Mouse (Mus musculus): ENCODE results near the gene Fam171a1. TPM values are rescaled to one million over a fixed set of nuclear protein-coding genes. Genes with fewer than 3 reads are reported as not detected.

Fam171a1 gene
- polyA plus RNA-seq, 1 experiment = 13.5 TPM

DNA sequence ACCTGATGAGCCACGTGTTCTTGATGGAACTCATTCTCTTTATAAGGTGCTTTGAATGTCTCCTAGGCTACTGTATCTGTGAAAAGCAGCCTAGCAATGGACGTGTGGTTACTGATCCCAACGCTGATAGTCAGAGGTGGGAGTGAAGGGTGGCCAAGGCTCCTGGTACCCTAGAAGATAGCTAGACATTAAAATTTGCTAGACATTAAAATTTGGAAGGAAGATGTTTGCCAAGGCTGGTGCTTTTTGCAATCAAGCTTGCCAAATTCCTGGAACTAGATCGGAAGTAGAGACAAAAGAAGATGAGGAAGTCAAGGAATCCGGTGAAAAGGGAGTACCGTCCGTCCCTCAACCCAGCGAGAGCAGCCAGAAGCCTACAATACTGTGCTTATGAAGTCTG is 34.7 kb downstream of the Fam171a1 start:
- Histone ChIP-seq H3K4me2 (ENCODE audit: low read depth) (no peak overlapping the region), H3K4me3 (no peak overlapping the region), H3K36me3 (ENCODE audit: control insufficient read depth, insufficient read depth) (no peaks in the 10 kb centered on the region), H3ac (ENCODE audit: control insufficient read depth, insufficient read length) (no peak overlapping the region), H3K79me2 (ENCODE audit: control insufficient read depth, insufficient read depth) (peaks cover 38% of the 10 kb centered on the region), H3K27me3 (ENCODE audit: control insufficient read depth, insufficient read depth, insufficient read length) (no peaks in the 10 kb centered on the region)
- no peak for TF ChIP-seq MYOD1 (IDR thresholded peaks at IDR 0.05; ENCODE audit: control insufficient read depth in 1 of 3, insufficient read length in 2 of 3, low read depth in 2 of 3)

DNA sequence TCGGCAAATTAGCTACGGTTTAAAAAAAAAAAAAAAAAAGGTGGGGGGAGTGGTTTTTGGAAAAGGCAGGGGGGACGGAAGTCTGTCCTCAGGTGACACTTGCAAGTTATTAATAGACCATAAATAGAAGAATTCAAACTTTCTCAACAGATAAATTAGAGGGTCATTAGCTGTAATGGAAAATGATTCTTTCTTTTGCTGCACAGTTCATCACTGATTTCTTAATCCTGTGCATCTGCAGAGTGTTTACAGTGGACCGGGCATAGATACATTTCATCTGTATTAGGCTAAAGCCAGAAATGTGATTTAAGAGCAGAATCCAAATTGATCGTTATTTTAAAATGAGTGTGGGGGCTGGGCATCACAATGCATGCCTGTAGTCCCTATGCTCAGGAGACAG is 36.3 kb downstream of the Fam171a1 start:
- Histone ChIP-seq H3K79me2 (ENCODE audit: control insufficient read depth, insufficient read depth) (peaks cover 34% of the 10 kb centered on the region), H3ac (ENCODE audit: control insufficient read depth, insufficient read length) (no peak overlapping the region), H3K27me3 (ENCODE audit: control insufficient read depth, insufficient read depth, insufficient read length) (no peaks in the 10 kb centered on the region), H3K4me3 (no peak overlapping the region), H3K4me2 (ENCODE audit: low read depth) (no peak overlapping the region), H3K36me3 (ENCODE audit: control insufficient read depth, insufficient read depth) (no peaks in the 10 kb centered on the region)
- no peak for TF ChIP-seq E2F4 (IDR thresholded peaks at IDR 0.05; ENCODE audit: insufficient read depth)
- no peak for TF ChIP-seq MAX (IDR thresholded peaks at IDR 0.05; ENCODE audit: low read depth)
- TF ChIP-seq SRF (IDR thresholded peaks at IDR 0.05; ENCODE audit: control insufficient read depth, insufficient read length, low read depth) = no peak
- TF ChIP-seq MYOD1 (IDR thresholded peaks at IDR 0.05; ENCODE audit: control insufficient read depth in 1 of 3, insufficient read length in 2 of 3, low read depth in 2 of 3) = no peak
- no peak for TF ChIP-seq TCF12 (IDR thresholded peaks at IDR 0.05; ENCODE audit: insufficient read depth, poor library complexity, severe bottlenecking)
- no peak for TF ChIP-seq REST (IDR thresholded peaks at IDR 0.05; ENCODE audit: insufficient read depth, insufficient read length)
- TF ChIP-seq POLR2AphosphoS2 (IDR thresholded peaks at IDR 0.05; ENCODE audit: insufficient read length, low read depth) = no peak
- TF ChIP-seq USF1 (IDR thresholded peaks at IDR 0.05; ENCODE audit: low read depth) = no peak
- no peak for TF ChIP-seq TCF3 (IDR thresholded peaks at IDR 0.05; ENCODE audit: insufficient read length, low read depth)
- TF ChIP-seq CEBPB (IDR thresholded peaks at IDR 0.05; ENCODE audit: insufficient read depth, poor library complexity, severe bottlenecking) = no peak
- TF ChIP-seq POLR2A (IDR thresholded peaks at IDR 0.05; ENCODE audit: insufficient read length, low read depth) = no peak
- no peak for TF ChIP-seq MYOG (IDR thresholded peaks at IDR 0.05; ENCODE audit: control insufficient read depth in 1 of 3, insufficient read depth in 1 of 3, insufficient read length in 2 of 3, low read depth in 2 of 3)

DNA sequence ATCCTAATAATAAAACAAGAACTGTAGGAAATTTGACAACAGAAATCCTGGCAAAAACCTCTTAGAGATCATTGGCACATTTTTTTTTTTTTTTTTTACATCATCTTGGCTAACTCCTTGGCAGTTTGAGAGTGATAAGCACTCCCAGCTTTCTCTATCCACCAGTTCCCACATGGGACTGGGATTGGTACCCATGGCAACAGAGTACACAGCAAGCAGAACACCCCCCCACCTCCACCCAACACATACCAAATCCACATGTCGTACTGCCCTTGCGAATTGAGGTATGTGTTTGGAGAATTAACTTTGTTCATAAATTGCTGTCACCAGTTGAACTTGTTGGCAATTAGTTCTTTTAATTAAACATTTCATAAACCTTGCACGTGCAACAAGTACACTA is 37.3 kb downstream of the Fam171a1 start:
- no peaks in the 10 kb centered on the region for H3K27me3 ChIP-seq (ENCODE audit: control insufficient read depth, insufficient read depth, insufficient read length)
- TF ChIP-seq POLR2A (IDR thresholded peaks at IDR 0.05; ENCODE audit: insufficient read length, low read depth) (no peak), REST (IDR thresholded peaks at IDR 0.05; ENCODE audit: insufficient read depth, insufficient read length) (no peak), POLR2AphosphoS2 (IDR thresholded peaks at IDR 0.05; ENCODE audit: insufficient read length, low read depth) (no peak), MYOD1 (IDR thresholded peaks at IDR 0.05; ENCODE audit: control insufficient read depth in 1 of 3, insufficient read length in 2 of 3, low read depth in 2 of 3) (no peak), MAX (IDR thresholded peaks at IDR 0.05; ENCODE audit: low read depth) (no peak), TCF12 (IDR thresholded peaks at IDR 0.05; ENCODE audit: insufficient read depth, poor library complexity, severe bottlenecking) (no peak), USF1 (IDR thresholded peaks at IDR 0.05; ENCODE audit: low read depth) (no peak), TCF3 (IDR thresholded peaks at IDR 0.05; ENCODE audit: insufficient read length, low read depth) (no peak)
- H3ac ChIP-seq (ENCODE audit: control insufficient read depth, insufficient read length) = no peak overlapping the region
- H3K4me2 ChIP-seq (ENCODE audit: low read depth) = no peak overlapping the region
- no peaks in the 10 kb centered on the region for H3K36me3 ChIP-seq (ENCODE audit: control insufficient read depth, insufficient read depth)
- H3K79me2 ChIP-seq (ENCODE audit: control insufficient read depth, insufficient read depth) = peaks cover 26% of the 10 kb centered on the region
- no peak overlapping the region for H3K4me3 ChIP-seq

DNA sequence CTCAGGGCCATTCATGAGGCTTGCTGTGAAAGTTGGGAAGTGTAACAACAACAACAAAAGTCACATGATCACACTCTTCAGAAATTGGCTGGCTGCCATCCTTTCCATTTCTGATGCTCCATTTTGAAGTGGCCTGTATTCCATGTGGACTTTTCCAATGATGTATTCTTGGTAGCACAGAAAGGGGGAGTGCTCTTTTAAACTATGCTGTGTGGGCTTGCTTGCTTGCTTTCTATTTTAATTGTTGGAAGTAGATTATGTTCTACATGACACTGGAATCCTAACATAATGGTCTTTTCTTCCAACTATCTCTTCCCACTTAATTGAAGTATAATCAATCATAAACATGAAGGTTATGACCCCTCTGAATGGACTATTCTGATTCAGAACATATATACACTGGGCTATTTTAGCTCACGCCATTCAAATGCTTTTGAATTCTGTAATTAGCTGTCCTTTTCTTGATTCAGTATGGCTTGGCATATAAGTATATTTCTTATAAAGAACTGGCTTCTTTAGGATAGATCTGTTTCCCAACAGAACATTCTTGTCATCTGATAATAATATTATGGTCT is 40.2 kb downstream of the Fam171a1 start:
- no peaks in the 10 kb centered on the region for H3K27me3 ChIP-seq (ENCODE audit: control insufficient read depth, insufficient read depth, insufficient read length)
- H3K36me3 ChIP-seq (ENCODE audit: control insufficient read depth, insufficient read depth) = no peaks in the 10 kb centered on the region
- peaks cover 12% of the 10 kb centered on the region for H3K79me2 ChIP-seq (ENCODE audit: control insufficient read depth, insufficient read depth)
- TF ChIP-seq TCF3 (IDR thresholded peaks at IDR 0.05; ENCODE audit: insufficient read length, low read depth) (no peak), USF1 (IDR thresholded peaks at IDR 0.05; ENCODE audit: low read depth) (no peak), CEBPB (IDR thresholded peaks at IDR 0.05; ENCODE audit: insufficient read depth, poor library complexity, severe bottlenecking) (no peak), MYOD1 (IDR thresholded peaks at IDR 0.05; ENCODE audit: control insufficient read depth in 1 of 3, insufficient read length in 2 of 3, low read depth in 2 of 3) (no peak), SRF (IDR thresholded peaks at IDR 0.05; ENCODE audit: control insufficient read depth, insufficient read length, low read depth) (no peak), TCF12 (IDR thresholded peaks at IDR 0.05; ENCODE audit: insufficient read depth, poor library complexity, severe bottlenecking) (no peak), REST (IDR thresholded peaks at IDR 0.05; ENCODE audit: insufficient read depth, insufficient read length) (no peak), E2F4 (IDR thresholded peaks at IDR 0.05; ENCODE audit: insufficient read depth) (no peak), MAX (IDR thresholded peaks at IDR 0.05; ENCODE audit: low read depth) (no peak), POLR2AphosphoS2 (IDR thresholded peaks at IDR 0.05; ENCODE audit: insufficient read length, low read depth) (no peak), POLR2A (IDR thresholded peaks at IDR 0.05; ENCODE audit: insufficient read length, low read depth) (no peak), MYOG (IDR thresholded peaks at IDR 0.05; ENCODE audit: control insufficient read depth in 1 of 3, insufficient read depth in 1 of 3, insufficient read length in 2 of 3, low read depth in 2 of 3) (no peak)
- no peak overlapping the region for H3K4me2 ChIP-seq (ENCODE audit: low read depth)
- H3ac ChIP-seq (ENCODE audit: control insufficient read depth, insufficient read length) = no peak overlapping the region
- H3K4me3 ChIP-seq = no peak overlapping the region

DNA sequence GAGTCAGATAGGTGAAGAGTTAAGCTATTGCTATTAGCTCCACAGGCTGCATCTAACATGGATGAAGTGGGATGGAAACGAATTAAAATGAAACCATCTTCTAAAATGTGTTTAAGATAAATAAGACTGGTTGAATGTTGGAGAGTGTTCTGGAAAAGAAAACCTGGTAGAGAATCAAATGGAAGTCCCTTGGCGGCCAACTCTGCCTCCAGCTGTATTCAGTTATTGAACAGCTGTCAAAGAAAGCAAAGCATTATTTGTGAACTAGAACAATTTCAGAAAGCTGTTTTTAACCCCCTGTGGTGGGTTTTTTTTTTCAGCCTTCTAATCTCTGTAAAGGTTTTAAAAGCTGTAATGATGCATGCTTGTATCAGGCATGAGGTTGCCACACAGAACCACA is 41.0 kb downstream of the Fam171a1 start:
- TF ChIP-seq MYOG (IDR thresholded peaks at IDR 0.05; ENCODE audit: control insufficient read depth in 1 of 3, insufficient read depth in 1 of 3, insufficient read length in 2 of 3, low read depth in 2 of 3) = no peak
- TF ChIP-seq MYOD1 (IDR thresholded peaks at IDR 0.05; ENCODE audit: control insufficient read depth in 1 of 3, insufficient read length in 2 of 3, low read depth in 2 of 3) = no peak
- TF ChIP-seq POLR2AphosphoS2 (IDR thresholded peaks at IDR 0.05; ENCODE audit: insufficient read length, low read depth) = no peak
- TF ChIP-seq USF1 (IDR thresholded peaks at IDR 0.05; ENCODE audit: low read depth) = no peak
- Histone ChIP-seq H3K36me3 (ENCODE audit: control insufficient read depth, insufficient read depth) (no peaks in the 10 kb centered on the region), H3K4me3 (no peak overlapping the region), H3K27me3 (ENCODE audit: control insufficient read depth, insufficient read depth, insufficient read length) (no peaks in the 10 kb centered on the region), H3ac (ENCODE audit: control insufficient read depth, insufficient read length) (no peak overlapping the region), H3K4me2 (ENCODE audit: low read depth) (no peak overlapping the region), H3K79me2 (ENCODE audit: control insufficient read depth, insufficient read depth) (peaks cover 8% of the 10 kb centered on the region)

Measured in myocyte (in vitro differentiated cells).